Mouse (Mus musculus) megakaryocyte, adult 5-6 weeks (primary cell): ENCODE results near the gene Cela3a. TPM values are rescaled to one million over a fixed set of nuclear protein-coding genes. Genes with fewer than 3 reads are reported as not detected.

Experiments
- ATAC-seq: 2 replicates; pipeline ENCODE4 v1.8.0; 2016; ENCODE audit warnings: mild to moderate bottlenecking, inconsistent platforms; ENCODE audit not compliant: poor library complexity, severe bottlenecking
- total RNA-seq, 2 experiments: library from RNA; stranded (forward) in 1 of 2; stranded (reverse) in 1 of 2; fragments of 153-499, 151-499 nt in 1 of 2; fragments of 221-1000, 200-1000 nt in 1 of 2; gene quantifications; 2 replicates each; pipeline versions ENCODE4 v1.2.3 to v1.2.4; 2015 to 2017

The Cela3a gene
- total RNA-seq, 2 experiments from 2014 or later: not detected

- ATAC-seq: no peak
These were observed 34.0 kb downstream of the Cela3a start for GRCm38 (mm10) chr4:137375314-137376278.

- peak; percentile 79 for ATAC-seq
These were observed 35.9 kb downstream of the Cela3a start for GRCm38 (mm10) chr4:137373711-137374110.

- no peak for ATAC-seq
These were observed 37.7 kb downstream of the Cela3a start for GRCm38 (mm10) chr4:137371596-137372523.

GRCm38 (mm10) chr4:137369954-137370750 is 39.4 kb downstream of the Cela3a start:
- peak; percentile 30 for ATAC-seq

GRCm38 (mm10) chr4:137368198-137368597 is 41.4 kb downstream of the Cela3a start:
- peak; percentile 5 for ATAC-seq

- ATAC-seq: peak; percentile 79
These were observed 42.1 kb downstream of the Cela3a start for GRCm38 (mm10) chr4:137367275-137368088.

- ATAC-seq: no peak
These were observed 43.5 kb downstream of the Cela3a start for GRCm38 (mm10) chr4:137366097-137366496.

GRCm38 (mm10) chr4:137365356-137366062 is 44.1 kb downstream of the Cela3a start:
- peak; percentile 74 for ATAC-seq

- no peak for ATAC-seq
These were observed 44.8 kb downstream of the Cela3a start for GRCm38 (mm10) chr4:137364826-137365225.

- no peak for ATAC-seq
These were observed 48.6 kb downstream of the Cela3a start for GRCm38 (mm10) chr4:137360996-137361395.

GRCm38 (mm10) chr4:137358291-137359002 is 51.1 kb downstream of the Cela3a start:
- ATAC-seq: peak; percentile 46

GRCm38 (mm10) chr4:137357517-137358254 is 51.9 kb downstream of the Cela3a start, which contains the start of gene Cdc42:
Gene Cdc42 (minus strand): TSS chr4:137357720.
- ATAC-seq: peak; percentile 94

GRCm38 (mm10) chr4:137356674-137357510 is 52.7 kb downstream of the Cela3a start:
- peak; percentile 56 for ATAC-seq
